Mouse (Mus musculus) heart, embryonic 15.5 days (tissue): ENCODE measurements around the gene Coasy. TPM values are rescaled to one million over a fixed set of nuclear protein-coding genes. Genes with fewer than 3 reads are reported as not detected.

Experiments
- ATAC-seq: fragments of 200-750 bp; cut with Nextera tagmentation; replicated peaks from 2 replicates; pipeline ENCODE4 v1.8.0; 2017; ENCODE audit warnings: low read depth, moderate TSS enrichment; ENCODE audit not compliant: insufficient number of reproducible peaks, insufficient read depth, low FRiP score
- H3K27ac ChIP-seq: fragments of 300-500 bp; sonication (generic); 2 replicates; pipeline ENCODE4 v1.5.1; 2015; ENCODE audit warnings: mild to moderate bottlenecking, inconsistent platforms
- H3K27me3 ChIP-seq: fragments of 300-500 bp; sonication (generic); 2 replicates; pipeline ENCODE4 v1.6.1; 2015; ENCODE audit warnings: inconsistent platforms
- H3K36me3 ChIP-seq: fragments of 300-500 bp; sonication (generic); 2 replicates; pipeline ENCODE4 v1.6.1; 2015; ENCODE audit warnings: mild to moderate bottlenecking, inconsistent platforms
- H3K4me1 ChIP-seq: fragments of 300-500 bp; sonication (generic); replicated peaks from 2 replicates; pipeline ENCODE4 v1.6.1; 2015; ENCODE audit warnings: inconsistent platforms
- H3K4me2 ChIP-seq: fragments of 300-500 bp; sonication (generic); 2 replicates; pipeline ENCODE4 v1.6.1; 2015; ENCODE audit warnings: inconsistent platforms, mild to moderate bottlenecking, moderate library complexity
- H3K4me3 ChIP-seq: fragments of 300-500 bp; sonication (generic); 2 replicates; pipeline ENCODE4 v1.5.1; 2015; ENCODE audit warnings: mild to moderate bottlenecking, inconsistent platforms
- H3K9ac ChIP-seq: fragments of 300-500 bp; sonication (generic); 2 replicates; pipeline ENCODE4 v1.6.1; 2015; ENCODE audit warnings: mild to moderate bottlenecking, inconsistent platforms
- H3K9me3 ChIP-seq: fragments of 300-500 bp; sonication (generic); replicated peaks from 2 replicates; pipeline ENCODE4 v1.6.1; 2016; ENCODE audit warnings: inconsistent platforms
- WGBS: fragments of 180-500 bp; shearing (Covaris S2); methylation state at CpG from one replicate; pipeline ENCODE4 v1.1.7; 2015; ENCODE audit warnings: mixed read lengths; 5-methylcytosine and 5-hydroxymethylcytosine counted together
- polyA plus RNA-seq: library from polyadenylated mRNA; unstranded; fragments of >200 nt; fragmentation: Nextera tagmentation; extraction: Ambion mirVana; gene quantifications from 2 replicates; pipeline ENCODE4 v1.2.1, GENCODE M21; 2015

The Coasy gene
- polyA plus RNA-seq, 1 experiment from 2014 or later: 26.6 TPM

DNA sequence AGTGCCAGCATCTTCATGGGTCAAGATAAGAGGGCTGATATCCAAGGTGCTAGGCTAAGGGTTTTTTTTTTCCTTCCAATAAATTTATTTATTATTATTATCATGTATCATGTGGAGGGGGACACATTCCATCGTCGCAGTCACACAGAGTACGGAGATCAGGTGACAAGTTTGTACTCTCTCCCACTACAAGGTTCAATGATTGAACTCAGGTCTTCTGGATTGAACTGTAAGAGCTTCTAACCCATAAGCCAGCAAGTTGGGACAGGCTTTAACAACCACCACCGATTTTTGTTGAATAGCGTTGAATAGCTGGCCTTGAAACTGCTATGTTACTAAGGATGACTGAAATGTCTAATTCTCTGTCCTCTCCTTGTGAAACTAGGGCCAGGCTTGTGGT is 1.9 kb upstream of the Coasy start:
- H3K36me3 ChIP-seq: peaks cover 10% of the 10 kb centered on the region; the same call in 1 of the 2 replicates
- H3K27me3 ChIP-seq: peaks cover 47% of the 10 kb centered on the region
- no peak overlapping the region for H3K27ac ChIP-seq
- ATAC-seq: no peak
- 68% methylated on average over 5 of the region's 5 CpGs for WGBS
- H3K4me3 ChIP-seq: no peak overlapping the region
- H3K4me2 ChIP-seq: no peak overlapping the region
- no peaks in the 10 kb centered on the region for H3K9me3 ChIP-seq
- H3K4me1 ChIP-seq: peaks cover 25% of the 10 kb centered on the region
- H3K9ac ChIP-seq: no peak overlapping the region

GRCm38 (mm10) chr11:101081659-101082058 is 706 bp upstream of the Coasy start:
- Histone ChIP-seq H3K27ac (peak overlapping the region; percentile 90), H3K27me3 (peaks cover 46% of the 10 kb centered on the region), H3K4me3 (peak overlapping the region; percentile 71), H3K9me3 (no peaks in the 10 kb centered on the region), H3K36me3 (peaks cover 8% of the 10 kb centered on the region; the same call in 1 of the 2 replicates), H3K4me1 (peaks cover 37% of the 10 kb centered on the region), H3K9ac (peak overlapping the region; percentile 51), H3K4me2 (peak overlapping the region; percentile 93)
- WGBS: 8% methylated on average over 10 of the region's 10 CpGs
- ATAC-seq: no peak

- 36% methylated on average over 19 of the region's 19 CpGs for WGBS
- Histone ChIP-seq H3K4me3 (peak overlapping the region; percentile 71), H3K4me1 (peaks cover 48% of the 10 kb centered on the region), H3K9me3 (no peaks in the 10 kb centered on the region), H3K9ac (peak overlapping the region; percentile 76), H3K36me3 (0 out of 2 replicates have a peak, but pooled peaks cover 5% of the 10 kb centered on the region), H3K27me3 (peaks cover 30% of the 10 kb centered on the region), H3K4me2 (peak overlapping the region; percentile 93), H3K27ac (peak overlapping the region; percentile 90)
- no peak for ATAC-seq
Observed at GRCm38 (mm10) chr11:101083083-101083697, 825 bp downstream of the Coasy start.

GRCm38 (mm10) chr11:101084246-101084645 is 1.9 kb downstream of the Coasy start:
- Histone ChIP-seq H3K4me2 (no peak overlapping the region), H3K36me3 (peaks cover 7% of the 10 kb centered on the region), H3K27me3 (peaks cover 20% of the 10 kb centered on the region), H3K4me3 (no peak overlapping the region), H3K9ac (no peak overlapping the region), H3K4me1 (peaks cover 51% of the 10 kb centered on the region), H3K9me3 (no peaks in the 10 kb centered on the region), H3K27ac (no peak overlapping the region)
- no peak for ATAC-seq
- 83% methylated on average over 14 of the region's 14 CpGs for WGBS

GRCm38 (mm10) chr11:101084811-101085210 is 2.4 kb downstream of the Coasy start:
- WGBS: 91% methylated on average over 12 of the region's 12 CpGs

GRCm38 (mm10) chr11:101085617-101086322 is 3.4 kb downstream of the Coasy start:
- H3K27ac ChIP-seq: peak overlapping the region; percentile 88; the same call in 1 of the 2 replicates
- peaks cover 4% of the 10 kb centered on the region for H3K27me3 ChIP-seq
- H3K4me1 ChIP-seq: peaks cover 45% of the 10 kb centered on the region
- peak overlapping the region; percentile 36; the same call in 1 of the 2 replicates for H3K9ac ChIP-seq
- H3K4me3 ChIP-seq: no peak overlapping the region
- no peaks in the 10 kb centered on the region for H3K9me3 ChIP-seq
- H3K36me3 ChIP-seq: peaks cover 22% of the 10 kb centered on the region
- no peak for ATAC-seq
- peak overlapping the region; percentile 87; the same call in 1 of the 2 replicates for H3K4me2 ChIP-seq
- 89% methylated on average over 18 of the region's 18 CpGs for WGBS

More at GRCm38 (mm10) chr11:101084811-101085210, 2.4 kb downstream of the Coasy start:
- peaks cover 47% of the 10 kb centered on the region for H3K4me1 ChIP-seq
- no peak overlapping the region for H3K27ac ChIP-seq
- peaks cover 13% of the 10 kb centered on the region for H3K36me3 ChIP-seq
- peaks cover 14% of the 10 kb centered on the region for H3K27me3 ChIP-seq
- H3K9me3 ChIP-seq: no peaks in the 10 kb centered on the region
- H3K4me2 ChIP-seq: no peak overlapping the region
- no peak for ATAC-seq
- no peak overlapping the region for H3K9ac ChIP-seq
- no peak overlapping the region for H3K4me3 ChIP-seq

DNA sequence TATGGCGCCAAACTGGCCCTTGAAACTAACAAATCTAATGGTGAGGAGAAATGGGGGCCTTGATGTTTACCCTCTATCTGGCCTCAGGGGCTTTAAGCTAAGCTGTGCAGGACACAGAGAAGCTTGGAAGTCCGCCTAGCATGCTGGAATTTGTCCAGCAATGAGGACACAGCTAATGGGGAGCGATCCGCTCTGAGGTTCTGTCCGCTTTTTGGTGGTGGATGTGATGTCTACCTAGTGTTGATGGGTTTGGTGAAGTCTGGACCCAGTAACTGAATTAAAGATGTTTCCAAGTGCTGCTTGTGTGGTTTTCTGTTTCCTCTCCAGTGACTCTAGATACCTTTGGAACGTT is 3.9 kb downstream of the Coasy start:
- WGBS: 78% methylated on average over 6 of the region's 6 CpGs

GRCm38 (mm10) chr11:101086756-101087681 is 4.7 kb downstream of the Coasy start, which contains the start of gene Mlx:
Gene Mlx, plus strand, starts transcription at chr11:101087277.
- Histone ChIP-seq H3K36me3 (peaks cover 35% of the 10 kb centered on the region), H3K4me2 (peak within 1 kb of the TSS; percentile 87), H3K9ac (peak within 1 kb of the TSS; percentile 81), H3K9me3 (no peaks in the 10 kb centered on the region), H3K4me1 (peaks cover 38% of the 10 kb centered on the region), H3K27me3 (no peaks in the 10 kb centered on the region), H3K4me3 (peak within 1 kb of the TSS; percentile 85), H3K27ac (peak within 1 kb of the TSS; percentile 88)
- WGBS: 1% methylated on average over 52 of the region's 52 CpGs
- peak; percentile 83 for ATAC-seq

More for the DNA sequence above, 3.9 kb downstream of the Coasy start:
- Histone ChIP-seq H3K4me3 (peak overlapping the region; percentile 85), H3K36me3 (peaks cover 27% of the 10 kb centered on the region), H3K27ac (peak overlapping the region; percentile 88), H3K4me1 (peaks cover 45% of the 10 kb centered on the region), H3K9me3 (no peaks in the 10 kb centered on the region), H3K9ac (peak overlapping the region; percentile 36), H3K27me3 (no peaks in the 10 kb centered on the region), H3K4me2 (peak overlapping the region; percentile 87)
- ATAC-seq: no peak

- Histone ChIP-seq H3K4me3 (peak overlapping the region; percentile 85), H3K4me2 (peak overlapping the region; percentile 87), H3K27ac (peak overlapping the region; percentile 88), H3K27me3 (no peaks in the 10 kb centered on the region), H3K36me3 (peaks cover 41% of the 10 kb centered on the region), H3K4me1 (peaks cover 37% of the 10 kb centered on the region), H3K9me3 (no peaks in the 10 kb centered on the region), H3K9ac (peak overlapping the region; percentile 81)
- ATAC-seq: no peak
- 11% methylated on average over 8 of the region's 8 CpGs for WGBS
Observed at GRCm38 (mm10) chr11:101087682-101088055, 5.3 kb downstream of the Coasy start.

DNA sequence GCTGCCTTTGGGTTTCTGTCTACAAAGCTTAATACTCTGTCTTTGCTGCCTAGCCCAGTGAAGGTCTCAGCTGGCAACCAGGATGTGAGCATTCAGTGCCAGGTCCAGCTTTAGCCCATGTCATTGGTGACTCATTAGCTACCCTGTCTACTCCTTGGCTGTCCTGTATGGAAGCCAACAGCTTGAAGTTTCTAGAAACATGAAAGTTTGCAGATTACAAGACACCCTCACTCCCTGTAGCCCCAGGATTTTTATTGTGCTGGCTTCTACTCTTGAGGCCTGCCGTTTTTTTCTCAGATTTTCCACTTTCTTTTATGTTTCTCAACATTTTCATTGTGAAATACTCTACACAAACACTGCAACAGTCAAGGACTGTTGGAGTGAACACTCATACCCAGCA is 7.6 kb downstream of the Coasy start:
- Histone ChIP-seq H3K27ac (no peak overlapping the region), H3K4me1 (peaks cover 35% of the 10 kb centered on the region), H3K9me3 (no peaks in the 10 kb centered on the region), H3K4me3 (no peak overlapping the region), H3K27me3 (no peaks in the 10 kb centered on the region), H3K4me2 (no peak overlapping the region), H3K9ac (no peak overlapping the region), H3K36me3 (peaks cover 45% of the 10 kb centered on the region)
- WGBS: 93% methylated on average over 1 of the region's 1 CpGs
- no peak for ATAC-seq

DNA sequence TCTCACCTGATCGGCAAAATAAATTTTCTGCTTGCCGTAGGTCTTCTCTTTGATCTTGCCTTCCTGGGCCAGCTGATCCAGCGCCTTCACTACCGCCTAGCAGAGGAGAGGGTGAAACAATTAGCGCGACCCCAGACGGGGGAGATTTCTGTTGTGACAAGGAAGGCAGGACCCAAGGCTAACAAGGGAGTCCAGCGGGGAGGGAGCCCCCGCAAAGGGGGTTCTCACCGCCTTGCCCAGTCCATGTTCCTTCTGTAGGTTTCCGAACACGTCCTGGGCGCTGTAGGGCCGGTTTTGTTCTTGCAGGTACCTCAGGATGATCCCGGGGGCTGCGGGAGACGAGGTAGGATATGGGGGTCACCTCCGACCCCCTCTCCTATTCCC is 12.6 kb downstream of the Coasy start:
- no peak; the same call in 1 of the 2 replicates for ATAC-seq
- under 1% methylated on average over 18 of the region's 18 CpGs for WGBS
- peak overlapping the region; percentile 77 for H3K4me3 ChIP-seq
- H3K4me1 ChIP-seq: peaks cover 14% of the 10 kb centered on the region
- peak overlapping the region; percentile 90 for H3K4me2 ChIP-seq
- peak overlapping the region; percentile 79 for H3K9ac ChIP-seq
- no peaks in the 10 kb centered on the region for H3K9me3 ChIP-seq
- peak overlapping the region; percentile 99 for H3K27ac ChIP-seq
- no peaks in the 10 kb centered on the region for H3K27me3 ChIP-seq
- H3K36me3 ChIP-seq: peaks cover 62% of the 10 kb centered on the region
